Mouse (Mus musculus): ENCODE measurements around the gene Fxyd7.

The Fxyd7 gene

DNA sequence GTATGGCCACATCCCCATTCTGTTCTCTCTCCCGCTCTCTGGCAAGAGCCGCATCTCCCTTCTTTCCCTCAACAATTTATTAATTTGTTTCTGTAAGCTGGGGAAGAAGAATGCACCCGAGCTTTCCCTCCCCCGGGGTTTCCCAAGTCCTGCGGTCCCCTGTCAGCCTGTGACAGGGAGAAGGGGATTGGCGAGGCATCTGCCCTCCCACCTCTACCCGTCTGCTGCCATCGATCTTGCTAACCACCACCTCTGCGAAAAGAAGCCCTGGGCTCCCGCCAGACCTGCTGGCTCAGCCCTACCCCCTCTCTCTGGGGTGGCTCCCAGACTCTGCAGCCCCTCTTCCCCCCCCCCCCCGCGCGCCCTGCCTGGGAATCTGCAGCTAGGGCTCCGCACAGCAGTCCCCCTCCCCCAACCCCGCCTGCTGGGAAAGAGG is 1.4 kb downstream of the Fxyd7 start:
- peak; percentile 72 for DNase-seq

DNA sequence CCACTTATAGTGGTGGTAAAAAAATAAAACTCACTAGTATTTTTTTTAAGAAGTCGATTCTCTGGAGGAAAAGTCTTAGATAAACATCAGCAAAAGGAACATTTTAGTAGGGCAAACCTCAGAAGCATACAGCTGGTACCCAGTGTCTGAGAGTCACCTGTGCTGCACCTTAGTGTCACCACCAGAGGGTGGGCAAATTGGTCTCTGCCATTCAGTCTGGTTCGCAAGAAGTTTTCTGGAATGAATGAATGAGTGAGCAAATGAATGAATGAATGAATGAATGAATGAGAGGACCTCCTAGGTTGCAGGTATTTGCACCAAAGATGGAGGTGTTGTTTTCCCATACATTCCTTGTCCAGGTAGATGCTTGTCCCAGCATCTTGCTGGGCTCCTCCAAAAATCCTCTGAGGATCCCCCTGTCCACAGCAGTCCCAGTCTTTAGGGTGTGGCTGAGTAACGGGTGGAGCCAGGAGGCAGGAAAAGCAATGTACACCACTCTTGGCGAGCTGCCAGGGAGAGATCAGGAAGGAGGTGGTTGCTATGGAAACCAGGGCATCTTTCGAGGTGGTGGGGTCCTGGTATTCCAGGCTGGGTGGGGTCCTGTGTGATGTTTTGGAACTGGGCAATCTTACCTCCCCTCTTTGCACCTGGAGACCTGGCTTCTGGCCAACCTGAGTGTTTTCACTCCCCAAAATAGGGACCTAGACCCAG is 2.0 kb downstream of the Fxyd7 start:
- peak; percentile 82 for DNase-seq

DNA sequence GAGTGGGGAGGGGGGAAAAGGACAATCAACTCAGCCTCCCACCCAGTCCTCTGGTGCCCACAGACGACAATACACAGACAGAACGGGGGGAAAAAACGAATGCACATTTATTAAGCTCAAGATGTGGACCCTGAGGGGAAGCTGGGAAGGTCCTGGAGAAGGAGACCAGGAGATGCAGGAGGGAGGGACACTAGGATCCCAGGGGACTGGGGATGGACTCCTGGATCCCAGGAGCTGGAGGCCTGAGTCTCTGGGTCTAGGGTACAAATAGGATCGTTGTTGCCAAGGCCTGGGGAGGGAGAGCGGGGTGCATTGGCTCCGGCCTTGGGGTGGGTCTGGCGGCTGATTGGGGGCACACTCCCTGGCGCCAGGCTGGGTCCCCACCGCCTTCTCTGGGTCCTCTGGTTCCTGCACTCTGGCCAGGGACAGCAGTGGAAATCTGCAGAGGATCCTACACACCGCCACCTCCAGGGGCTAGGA is 8.8 kb downstream of the Fxyd7 start, which contains the start of gene Fxyd5:
TSS of gene Fxyd5 (minus strand) at position 51 of the 480 bp plus-strand sequence.
- no peak for DNase-seq

DNA sequence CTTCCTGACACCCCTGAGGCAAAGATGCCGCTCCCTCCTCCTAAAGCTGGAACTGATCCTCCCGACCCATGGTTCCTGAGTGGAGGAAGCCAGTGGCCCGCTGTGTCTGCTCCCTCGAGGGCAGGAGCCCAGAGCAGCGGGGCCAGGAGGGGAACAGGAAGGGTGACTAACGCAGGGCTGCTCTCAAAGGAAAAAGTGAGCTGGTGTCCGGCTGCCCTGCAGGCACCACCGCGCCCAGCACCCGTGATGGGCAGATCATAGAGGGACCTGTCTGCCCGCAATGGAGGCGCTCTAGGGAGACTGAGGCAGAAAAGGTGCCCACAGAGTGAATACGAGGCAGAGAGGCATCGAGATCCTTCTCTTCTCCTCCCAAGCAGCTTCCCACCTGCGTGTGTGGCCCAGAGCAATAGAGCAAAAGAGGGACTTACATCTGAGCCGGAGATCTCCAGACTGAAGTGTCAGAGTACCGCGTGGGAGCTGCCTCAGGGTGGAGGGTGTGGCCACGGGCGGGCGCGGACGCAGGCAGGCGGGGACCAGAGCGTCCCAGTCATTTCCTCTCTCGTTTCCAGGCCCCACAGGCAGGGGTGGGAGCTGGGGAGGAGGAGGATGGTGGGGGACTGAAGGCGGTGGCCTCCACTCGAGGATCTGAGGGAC is 9.5 kb downstream of the Fxyd7 start:
- no peak for DNase-seq

DNA sequence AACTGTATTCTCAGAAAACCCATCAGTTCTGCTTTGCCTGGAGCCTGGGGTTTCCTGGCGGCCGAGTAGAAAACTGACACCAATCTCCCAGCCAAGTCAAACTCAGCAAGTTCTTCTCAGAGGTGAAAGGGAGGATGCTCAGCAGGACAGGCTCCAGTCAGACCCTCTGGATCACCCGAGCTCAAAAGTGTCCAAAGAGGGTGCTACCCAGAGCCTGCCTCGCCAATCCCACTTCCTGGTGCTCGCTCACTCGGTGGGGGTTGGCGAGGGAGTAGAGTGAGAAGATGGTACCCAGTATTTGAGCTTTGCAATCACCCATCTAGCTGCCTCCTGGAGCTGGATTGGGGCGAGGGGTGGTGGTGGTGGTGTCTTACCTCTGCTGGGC is 10.3 kb downstream of the Fxyd7 start:
- DNase-seq, result no peak

DNA sequence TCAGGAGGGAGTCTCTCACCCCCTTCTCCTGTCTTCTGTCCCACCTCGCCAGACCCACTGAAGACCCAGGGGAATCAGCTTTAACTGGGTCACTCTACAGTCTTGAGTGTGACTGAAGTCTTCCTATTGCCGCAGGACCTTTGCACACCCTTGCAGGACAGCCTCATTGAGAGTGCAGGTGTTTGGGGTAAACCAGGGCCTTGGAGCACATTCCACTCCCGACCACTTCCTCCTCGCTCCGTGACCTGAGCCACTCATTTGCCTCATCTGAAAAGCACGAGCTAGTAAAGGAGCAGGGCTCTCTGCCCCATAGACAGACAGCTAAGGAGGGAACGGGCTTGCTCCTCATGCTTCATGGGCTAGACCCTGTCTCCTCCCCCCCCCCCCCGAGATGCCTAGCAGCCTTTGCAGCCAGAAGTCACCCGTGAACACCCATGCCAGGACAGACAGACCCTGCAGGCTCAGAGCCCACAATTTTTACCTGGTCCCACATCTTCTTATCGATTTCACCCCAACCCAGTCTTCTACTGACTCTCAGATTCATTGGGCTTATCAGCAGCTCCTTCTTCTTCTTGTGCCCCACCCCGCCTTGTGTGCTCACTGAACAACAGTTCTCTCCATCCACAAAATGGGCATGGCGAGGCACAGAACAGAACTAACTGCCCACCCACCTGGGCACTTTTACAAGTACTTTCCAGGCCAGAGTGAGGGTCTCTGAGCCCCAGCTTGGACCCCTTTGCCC is 10.8 kb downstream of the Fxyd7 start:
- DNase-seq, result no peak

DNA sequence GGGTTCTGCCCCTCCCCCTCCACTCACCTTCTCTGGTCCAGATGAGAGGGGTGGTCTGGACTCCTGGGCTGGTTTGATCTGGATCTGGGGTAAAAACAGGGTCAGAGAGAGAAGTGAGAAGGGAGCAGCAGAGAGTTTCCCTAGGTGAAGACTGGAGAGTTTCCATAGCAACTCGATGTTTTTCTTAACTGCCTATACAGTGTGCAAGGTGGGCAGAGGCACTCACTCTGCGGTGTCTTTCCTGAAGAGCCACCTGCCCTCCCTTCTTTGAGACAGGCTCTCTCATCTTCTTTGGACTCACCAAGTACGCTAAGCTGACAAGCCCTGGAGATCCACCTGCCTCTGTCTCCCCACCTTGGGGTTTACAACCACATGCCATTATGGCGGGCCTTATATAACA is 12.3 kb downstream of the Fxyd7 start:
- no peak for DNase-seq

DNA sequence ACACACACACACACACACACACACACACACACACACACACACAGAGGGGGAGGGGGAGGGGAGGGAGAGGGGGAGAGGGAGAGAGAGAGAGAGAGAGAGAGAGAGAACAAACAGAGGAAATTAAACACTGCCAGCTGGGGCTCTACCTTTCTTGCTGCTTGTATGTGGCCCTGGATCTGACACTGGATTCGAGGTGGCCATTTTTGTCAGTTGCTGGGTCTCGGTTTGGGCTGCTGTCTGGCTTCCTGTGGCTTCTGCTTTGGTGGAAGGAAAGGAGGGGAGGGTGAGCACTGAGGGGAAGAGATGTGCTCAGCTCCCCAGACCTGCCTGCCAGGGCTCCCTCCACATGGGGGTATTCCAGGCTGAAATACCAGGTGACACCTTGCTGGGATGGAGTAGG is 13.6 kb downstream of the Fxyd7 start:
- no peak for DNase-seq

DNA sequence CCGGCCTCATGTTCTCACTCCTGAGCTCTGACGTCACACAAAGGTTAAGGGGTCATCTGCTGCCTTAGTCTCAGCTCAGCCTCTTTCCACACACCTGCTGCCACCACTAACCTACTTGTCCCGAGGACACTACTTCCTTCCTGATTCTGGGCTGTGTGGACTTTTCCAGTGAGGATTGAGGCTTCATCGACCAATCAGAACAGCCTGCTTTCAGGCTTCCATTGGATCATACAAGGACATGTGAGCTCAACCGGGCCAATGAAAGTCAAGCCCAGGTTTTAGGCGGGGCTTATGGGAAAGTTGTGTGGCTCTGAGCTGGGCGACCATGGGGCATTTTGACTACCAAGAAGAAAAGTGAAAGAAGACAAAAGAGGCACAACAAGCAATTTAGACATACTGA is 14.3 kb downstream of the Fxyd7 start:
- no peak for DNase-seq

DNA sequence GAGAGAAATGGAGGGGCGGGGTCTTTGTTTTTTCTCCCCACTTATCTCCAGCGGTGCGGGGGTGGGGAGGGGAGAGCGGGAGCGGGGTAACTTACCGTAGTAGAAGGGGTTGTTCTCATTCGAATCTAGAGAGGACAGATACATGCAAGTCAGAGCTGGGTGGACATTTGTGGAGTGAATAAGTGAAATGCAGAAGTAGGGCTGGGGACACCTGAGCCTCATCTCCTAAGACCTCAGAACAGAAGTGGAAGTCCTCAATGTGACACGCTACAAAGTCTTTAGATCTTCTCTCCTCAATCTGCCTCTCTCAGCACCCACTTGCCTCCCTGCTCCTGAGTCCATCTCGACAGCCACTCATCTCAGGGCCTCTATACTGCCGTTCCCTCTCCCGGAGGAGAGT is 16.0 kb downstream of the Fxyd7 start:
- DNase-seq, result no peak

DNA sequence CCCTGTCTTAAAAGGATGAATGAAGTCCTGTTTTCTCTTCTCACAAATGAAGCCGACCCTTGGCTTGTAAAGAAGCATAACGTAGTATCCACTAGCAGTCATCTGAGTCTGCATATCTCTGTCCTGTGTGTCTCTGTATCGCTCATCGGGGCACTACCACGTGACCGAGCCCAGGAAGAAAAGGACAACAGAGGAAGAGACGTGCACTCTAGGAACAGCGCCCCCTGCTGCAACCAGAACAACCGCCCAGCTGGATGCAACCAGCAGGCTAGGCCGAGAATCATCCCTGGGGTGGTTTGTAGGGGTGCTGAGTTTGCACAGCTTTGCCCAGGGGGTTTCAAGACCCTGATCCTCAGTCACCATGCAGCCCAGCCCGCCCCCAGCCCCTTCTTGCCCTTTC is 16.5 kb downstream of the Fxyd7 start:
- no peak for DNase-seq

DNA sequence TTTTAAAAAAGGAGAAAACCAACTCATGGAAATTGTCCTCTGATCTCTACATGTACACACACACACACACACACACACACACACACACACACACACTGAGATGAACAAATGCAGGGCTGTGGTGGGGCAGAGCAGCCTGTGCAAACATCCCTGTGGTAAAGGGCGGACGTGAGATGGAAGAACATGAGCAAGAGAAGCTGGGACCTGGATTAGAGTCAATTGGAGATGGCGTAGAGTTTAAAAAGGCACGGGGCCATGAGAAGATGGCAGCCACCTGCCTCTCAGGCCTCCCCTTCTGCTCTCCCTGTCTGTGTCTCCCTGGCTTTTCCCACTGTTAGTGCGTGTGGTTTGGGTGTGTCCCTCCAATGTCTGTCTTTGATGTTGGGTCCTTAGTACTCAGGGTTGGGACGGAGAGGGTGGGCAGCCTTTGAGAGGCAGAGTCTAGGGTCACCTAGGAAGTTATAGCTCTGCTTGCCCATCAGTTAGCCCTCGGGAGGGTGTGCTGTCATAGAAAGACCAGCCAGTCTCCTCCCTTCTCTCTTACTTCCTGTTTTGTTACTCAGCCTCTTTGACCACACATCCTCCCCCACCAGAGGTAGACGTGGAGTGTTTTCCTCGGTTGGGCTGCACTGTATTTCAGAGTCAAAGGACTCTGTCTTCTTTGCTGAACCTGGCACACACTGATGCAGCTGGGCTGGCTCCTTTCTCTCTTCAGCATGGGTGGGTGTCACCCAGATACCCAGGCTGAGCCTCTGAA is 17.7 kb downstream of the Fxyd7 start:
- no peak for DNase-seq

DNA sequence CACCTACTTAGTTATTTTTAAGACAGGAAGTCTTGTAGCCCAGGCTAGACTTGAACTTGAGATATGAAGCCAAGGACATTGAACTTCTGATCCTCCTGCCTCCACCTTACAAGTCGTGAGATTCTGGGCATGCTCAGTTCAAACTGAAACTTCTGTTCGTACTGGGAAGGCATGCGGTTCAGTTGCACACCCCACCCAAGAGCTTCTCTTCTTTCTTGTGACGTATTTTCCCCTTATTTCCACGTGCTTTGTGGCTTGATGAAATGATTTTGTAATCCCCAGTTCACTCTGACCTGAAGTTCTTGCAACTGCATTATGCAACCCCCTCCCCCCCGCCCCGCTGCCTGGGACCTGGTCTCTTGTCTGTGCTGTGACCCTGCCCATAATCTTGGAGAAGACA is 19.5 kb downstream of the Fxyd7 start:
- DNase-seq, result no peak

DNA sequence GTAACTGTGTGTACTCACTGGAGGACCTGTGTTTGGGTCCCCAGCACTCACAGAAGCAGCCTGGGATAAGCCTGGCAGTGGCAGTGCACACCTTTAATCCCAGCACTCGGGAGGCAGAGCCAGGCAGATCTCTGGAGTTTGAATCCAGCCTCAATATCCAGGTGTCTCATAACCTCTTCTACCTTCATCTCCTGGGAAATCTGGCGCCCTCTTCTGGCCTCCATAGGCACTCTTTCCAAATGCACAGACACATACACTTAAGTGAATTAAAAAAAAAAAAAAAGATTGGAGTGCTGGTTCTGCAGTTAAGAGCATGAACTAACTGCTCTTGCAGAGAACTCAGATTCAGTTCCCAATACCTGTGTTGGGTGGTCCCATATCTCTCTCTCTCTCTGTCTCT is 20.6 kb downstream of the Fxyd7 start:
- DNase-seq, result no peak

DNA sequence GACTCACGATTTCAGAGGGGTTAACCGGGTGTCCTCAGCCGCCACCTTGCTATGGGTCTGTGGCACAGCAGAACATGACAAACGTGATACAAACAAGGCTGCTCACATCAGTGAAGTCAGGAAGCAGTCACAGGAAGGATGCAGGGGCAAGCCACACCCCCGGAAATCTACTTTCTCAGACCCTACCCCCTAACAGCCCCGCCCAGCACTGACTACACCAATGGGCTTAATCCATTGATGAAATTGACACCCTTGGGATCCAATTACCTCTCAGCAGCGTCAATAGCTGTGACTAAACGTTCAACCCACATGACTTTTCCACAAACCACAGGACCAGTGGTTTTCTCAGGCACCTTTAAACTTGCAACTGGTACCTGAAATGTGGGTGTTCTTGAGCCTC is 22.7 kb downstream of the Fxyd7 start:
- DNase-seq, result no peak

DNA sequence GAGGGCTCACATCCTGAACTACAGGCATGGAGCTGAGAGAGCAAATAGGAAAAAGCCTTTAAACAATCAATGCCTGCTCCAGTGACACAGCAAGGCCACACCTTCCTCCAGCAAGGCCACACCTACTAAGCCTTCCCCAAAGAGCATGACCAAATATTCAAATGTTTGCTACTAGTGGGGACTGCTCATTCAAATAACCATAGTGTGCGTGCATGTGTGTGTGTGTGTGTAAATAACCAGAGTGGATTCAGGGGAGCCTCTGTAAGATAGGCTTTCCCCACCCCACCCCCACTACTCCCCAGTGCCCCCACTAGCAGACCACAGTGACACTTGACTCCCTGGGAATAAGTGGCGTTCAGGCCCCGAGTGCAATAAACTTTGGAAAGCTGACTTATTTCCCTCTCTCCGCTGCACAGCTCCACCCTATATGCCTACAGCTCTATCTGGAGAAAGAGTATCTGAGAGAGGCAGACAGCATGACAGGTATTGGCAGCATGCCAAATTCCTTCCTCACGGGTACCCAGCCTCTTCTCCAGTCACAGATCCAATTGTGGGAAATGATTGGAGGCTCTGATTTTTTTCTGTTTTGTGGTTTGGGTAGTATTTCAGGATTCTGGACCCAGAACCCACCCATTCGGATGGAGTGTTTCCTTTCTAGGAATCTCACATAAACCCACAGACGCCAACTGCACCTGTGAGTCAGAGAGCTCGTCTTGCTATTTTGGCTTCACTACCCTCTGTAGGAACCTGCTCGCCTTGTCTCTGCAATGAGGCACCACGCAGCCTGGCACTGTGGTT is 34.0 kb downstream of the Fxyd7 start:
- no peak for DNase-seq

DNA sequence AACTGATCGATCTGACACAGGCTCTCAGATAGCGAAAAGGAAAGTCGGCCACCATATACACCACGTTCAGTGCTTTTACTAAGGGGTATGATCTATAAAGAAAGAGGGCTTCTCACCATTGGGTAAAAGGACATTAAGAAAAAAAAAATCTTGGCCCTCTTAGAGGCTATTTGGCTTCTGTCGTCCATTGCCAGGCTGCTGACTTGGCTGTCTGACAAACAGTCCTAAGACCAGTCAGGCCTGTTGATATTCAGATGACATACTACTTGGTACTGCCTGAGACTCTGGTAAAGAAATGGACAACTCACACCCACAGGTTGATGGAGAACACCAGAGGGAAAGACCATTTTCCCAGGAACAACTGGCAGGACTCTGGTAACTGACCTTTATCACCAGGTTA is 38.3 kb downstream of the Fxyd7 start:
- DNase-seq, result no peak

DNA sequence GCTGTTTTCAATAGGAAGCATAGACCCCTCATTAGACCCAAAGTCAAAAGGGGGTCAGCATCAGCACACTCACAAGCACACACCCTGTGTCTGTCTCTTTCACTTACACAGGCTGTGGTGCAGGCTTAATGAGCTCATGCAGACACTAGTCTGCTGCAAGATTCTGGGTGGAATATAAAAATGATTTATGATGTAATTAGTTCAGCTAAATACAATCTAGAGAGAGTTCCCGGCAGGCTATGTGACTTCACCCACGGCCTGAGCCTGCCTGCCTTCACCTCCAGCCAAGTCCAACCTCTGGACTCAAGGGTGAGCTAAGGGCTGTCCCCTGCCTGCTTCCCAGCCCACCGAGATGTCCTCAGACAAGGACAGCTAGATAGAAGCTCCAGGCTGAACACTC is 42.4 kb downstream of the Fxyd7 start:
- DNase-seq, result no peak

DNA sequence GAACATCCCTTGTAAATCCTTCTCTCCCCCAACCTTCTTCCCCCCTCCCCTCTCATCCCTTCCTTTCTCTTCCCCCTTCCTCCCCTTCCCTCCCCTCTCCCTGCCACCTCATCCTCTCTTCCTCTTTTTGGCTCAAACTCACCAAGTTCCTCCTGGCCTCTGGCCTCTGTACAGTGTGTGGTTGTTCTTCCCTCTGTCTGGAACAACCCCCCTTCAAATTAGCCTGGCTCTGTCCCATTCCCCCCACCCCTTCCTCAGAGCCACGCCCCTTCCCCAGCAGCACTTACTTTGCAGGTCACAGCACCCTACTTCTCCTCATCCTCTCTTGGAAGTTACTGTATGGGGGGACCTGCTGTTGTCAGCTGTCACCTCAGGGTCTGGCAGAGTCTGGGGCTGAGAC is 43.1 kb downstream of the Fxyd7 start:
- DNase-seq, result no peak

DNA sequence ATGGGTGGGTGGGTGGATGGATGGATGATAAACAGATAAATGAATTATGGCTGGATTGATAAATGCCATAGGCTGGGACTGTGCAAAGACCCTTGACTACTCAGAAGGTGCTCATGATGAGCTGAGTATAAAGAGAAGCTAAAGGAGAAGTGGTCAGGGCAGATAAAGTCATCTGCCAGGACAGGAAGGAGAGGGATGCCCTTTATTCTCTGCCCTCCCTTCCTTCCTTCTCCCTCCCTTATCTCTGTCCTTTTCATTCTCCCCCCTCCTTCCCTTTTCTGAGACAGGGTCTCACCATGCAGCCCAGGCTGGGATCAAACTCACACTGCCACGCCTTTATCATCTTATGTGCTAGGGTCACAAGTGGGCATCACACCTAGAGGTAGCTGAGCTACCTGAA is 43.5 kb downstream of the Fxyd7 start:
- DNase-seq, result no peak

DNA sequence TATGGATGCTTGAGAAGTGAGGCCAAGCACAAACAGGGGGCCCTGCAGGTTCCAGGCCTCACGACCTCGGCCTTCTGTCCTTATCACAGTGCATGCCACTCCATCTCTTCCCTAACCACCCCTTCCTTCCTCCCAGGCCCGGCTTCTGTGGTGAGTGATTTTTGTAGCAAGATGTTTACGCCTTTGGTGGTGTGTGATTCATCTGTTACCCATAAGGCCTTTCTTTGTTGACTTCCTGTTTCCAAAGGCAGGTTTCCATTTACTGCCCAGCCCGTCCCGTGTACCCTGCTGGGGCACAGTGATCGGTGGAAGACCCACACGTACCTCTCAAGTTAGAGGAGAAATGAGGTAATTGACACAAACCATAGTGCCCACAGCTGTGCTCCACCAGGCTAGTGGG is 48.6 kb downstream of the Fxyd7 start:
- no peak for DNase-seq

DNA sequence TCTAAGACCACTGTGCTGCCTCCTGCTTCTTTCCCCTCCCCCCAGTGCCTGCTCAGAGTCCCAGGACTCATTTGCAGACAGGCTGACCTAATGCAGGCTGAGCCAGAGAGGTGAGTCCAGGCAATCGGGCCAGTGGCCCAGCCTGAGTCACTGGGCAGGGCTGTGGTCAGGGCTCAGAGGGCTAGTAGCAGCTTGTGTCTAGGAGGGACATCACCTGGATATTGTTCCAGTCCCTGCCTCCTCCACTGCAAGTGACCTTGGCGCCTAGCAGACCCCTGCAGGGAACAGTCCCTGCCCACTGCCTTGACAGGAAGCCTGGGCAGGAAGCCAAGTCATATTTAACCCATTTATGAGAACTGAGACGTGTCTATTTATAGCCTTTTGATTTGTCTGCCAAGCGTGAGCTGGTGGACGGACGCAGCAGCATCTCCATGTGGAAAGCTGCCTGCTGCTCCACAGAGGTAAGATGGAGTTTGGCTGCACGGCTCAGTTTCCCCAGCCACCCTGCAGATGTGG is 50.7 kb downstream of the Fxyd7 start:
- peak; percentile 40 for DNase-seq

All from cerebellum, adult 9-11 months (tissue).